Mouse (Mus musculus) gonadal fat pad, adult 2 months (tissue): ENCODE data around the gene Eva1c. TPM values are rescaled to one million over a fixed set of nuclear protein-coding genes. Genes with fewer than 3 reads are reported as not detected.

ENCODE experiments used
- DNase-seq: peaks from one replicate; pipeline ENCODE4 v3.0.0-alpha.2; 2012; ENCODE audit warnings: low read depth
- polyA plus RNA-seq: library from polyadenylated mRNA; depleted of rRNA; stranded (reverse); fragments of >200 nt; gene quantifications from 2 replicates; pipeline ENCODE4 v1.2.3, GENCODE M21; 2012; rRNA removed

The Eva1c gene
- 7.2 and 8.1 TPM in 2 replicates for polyA plus RNA-seq

GRCm38 (mm10) chr16:90826457-90826856, at the start of gene Eva1c:
TSS of gene Eva1c (plus strand) at chr16:90826719.
- no peak for DNase-seq

GRCm38 (mm10) chr16:90779783-90780182, 46.7 kb upstream of the Eva1c start:
- no peak for DNase-seq

- no peak for DNase-seq
Measured at GRCm38 (mm10) chr16:90783302-90783701, 43.2 kb upstream of the Eva1c start.

- DNase-seq, result no peak
Measured at GRCm38 (mm10) chr16:90785257-90785656, 41.3 kb upstream of the Eva1c start.

- DNase-seq, result no peak
Measured at GRCm38 (mm10) chr16:90788580-90788979, 37.9 kb upstream of the Eva1c start.

GRCm38 (mm10) chr16:90790946-90791345, 35.6 kb upstream of the Eva1c start:
- no peak for DNase-seq

- no peak for DNase-seq
Measured at GRCm38 (mm10) chr16:90792066-90792465, 34.5 kb upstream of the Eva1c start.

GRCm38 (mm10) chr16:90792500-90792899, 34.0 kb upstream of the Eva1c start:
- no peak for DNase-seq

GRCm38 (mm10) chr16:90794708-90795107, 31.8 kb upstream of the Eva1c start:
- DNase-seq, result no peak

- DNase-seq, result no peak
Measured at GRCm38 (mm10) chr16:90798446-90798845, 28.1 kb upstream of the Eva1c start.

GRCm38 (mm10) chr16:90798848-90799247, 27.7 kb upstream of the Eva1c start:
- DNase-seq, result no peak

GRCm38 (mm10) chr16:90799840-90800239, 26.7 kb upstream of the Eva1c start:
- DNase-seq, result no peak

- DNase-seq, result no peak
Measured at GRCm38 (mm10) chr16:90801251-90801650, 25.3 kb upstream of the Eva1c start.

GRCm38 (mm10) chr16:90801928-90802327, 24.6 kb upstream of the Eva1c start:
- no peak for DNase-seq

GRCm38 (mm10) chr16:90804466-90804865, 22.1 kb upstream of the Eva1c start:
- no peak for DNase-seq

GRCm38 (mm10) chr16:90809975-90810715, 16.4 kb upstream of the Eva1c start, which contains the start of gene Urb1:
TSS of gene Urb1 (minus strand) at chr16:90810413.
- DNase-seq, result no peak

GRCm38 (mm10) chr16:90810716-90811256, 15.7 kb upstream of the Eva1c start:
- no peak for DNase-seq

- DNase-seq, result no peak
Measured at GRCm38 (mm10) chr16:90812086-90812485, 14.4 kb upstream of the Eva1c start.

GRCm38 (mm10) chr16:90820326-90820725, 6.2 kb upstream of the Eva1c start:
- no peak for DNase-seq

GRCm38 (mm10) chr16:90821046-90821697, 5.3 kb upstream of the Eva1c start:
- no peak for DNase-seq

- DNase-seq, result no peak
Measured at GRCm38 (mm10) chr16:90822284-90822935, 4.1 kb upstream of the Eva1c start.

- no peak for DNase-seq
Measured at GRCm38 (mm10) chr16:90822981-90823380, 3.5 kb upstream of the Eva1c start.
